Mouse (Mus musculus) hindbrain, embryonic 10.5 days (tissue): Measurements from ENCODE around the gene Ngfr. TPM values are rescaled to one million over a fixed set of nuclear protein-coding genes. Genes with fewer than 3 reads are reported as not detected.

Experiments used
- DNase-seq: peaks from one replicate; pipeline ENCODE4 v3.0.0-alpha.2; 2017; ENCODE audit warnings: low spot score
- H3K27ac ChIP-seq: fragments of 300-500 bp; sonication (generic); 2 replicates; pipeline ENCODE4 v1.5.1; 2016; ENCODE audit warnings: mild to moderate bottlenecking, moderate library complexity
- H3K27me3 ChIP-seq: fragments of 300-500 bp; sonication (generic); 2 replicates; pipeline ENCODE4 v1.6.1; 2016; ENCODE audit warnings: mild to moderate bottlenecking; ENCODE audit not compliant: poor library complexity, insufficient read depth, severe bottlenecking
- H3K36me3 ChIP-seq: fragments of 300-500 bp; sonication (generic); 2 replicates; pipeline ENCODE4 v1.6.1; 2016; ENCODE audit warnings: mild to moderate bottlenecking, moderate library complexity
- H3K4me1 ChIP-seq: fragments of 300-500 bp; sonication (generic); replicated peaks from 2 replicates; pipeline ENCODE4 v1.6.1; 2016; ENCODE audit warnings: mild to moderate bottlenecking
- H3K4me3 ChIP-seq: fragments of 300-500 bp; sonication (generic); 2 replicates; pipeline ENCODE4 v1.5.1; 2016; ENCODE audit warnings: mild to moderate bottlenecking, moderate library complexity
- H3K9me3 ChIP-seq: fragments of 300-500 bp; sonication (generic); 2 replicates; pipeline ENCODE4 v1.6.1; 2016; ENCODE audit warnings: mild to moderate bottlenecking, moderate library complexity
- WGBS: fragments of 180-500 bp; shearing (Covaris S2); methylation state at CpG from one replicate; pipeline ENCODE4 v1.1.7; 2016; 5-methylcytosine and 5-hydroxymethylcytosine counted together
- polyA plus RNA-seq: library from polyadenylated mRNA; unstranded; fragments of >200 nt; fragmentation: Nextera tagmentation; extraction: Ambion mirVana; gene quantifications from 2 replicates; pipeline ENCODE4 v1.2.1, GENCODE M21; 2016

The Ngfr gene
- polyA plus RNA-seq, 1 experiment from 2014 or later, result 51.6 TPM

- peaks cover 39% of the 10 kb centered on the region for H3K27me3 ChIP-seq
- 7% methylated on average over 27 of the region's 27 CpGs for WGBS
These were observed 67.0 kb downstream of the Ngfr start for GRCm38 (mm10) chr11:95520456-95521072.

GRCm38 (mm10) chr11:95519996-95520395, 67.5 kb downstream of the Ngfr start:
- Histone ChIP-seq H3K27ac (peak overlapping the region; percentile 85), H3K9me3 (no peaks in the 10 kb centered on the region), H3K36me3 (no peaks in the 10 kb centered on the region), H3K27me3 (peaks cover 44% of the 10 kb centered on the region), H3K4me1 (peaks cover 64% of the 10 kb centered on the region), H3K4me3 (no peak overlapping the region)
- no peak for DNase-seq
- 53% methylated on average over 3 of the region's 3 CpGs for WGBS

More at GRCm38 (mm10) chr11:95520456-95521072, 67.0 kb downstream of the Ngfr start:
- Histone ChIP-seq H3K4me1 (peaks cover 61% of the 10 kb centered on the region), H3K9me3 (no peaks in the 10 kb centered on the region), H3K4me3 (peak overlapping the region; percentile 44), H3K36me3 (no peaks in the 10 kb centered on the region), H3K27ac (peak overlapping the region; percentile 85)
- peak; percentile 89 for DNase-seq

DNA sequence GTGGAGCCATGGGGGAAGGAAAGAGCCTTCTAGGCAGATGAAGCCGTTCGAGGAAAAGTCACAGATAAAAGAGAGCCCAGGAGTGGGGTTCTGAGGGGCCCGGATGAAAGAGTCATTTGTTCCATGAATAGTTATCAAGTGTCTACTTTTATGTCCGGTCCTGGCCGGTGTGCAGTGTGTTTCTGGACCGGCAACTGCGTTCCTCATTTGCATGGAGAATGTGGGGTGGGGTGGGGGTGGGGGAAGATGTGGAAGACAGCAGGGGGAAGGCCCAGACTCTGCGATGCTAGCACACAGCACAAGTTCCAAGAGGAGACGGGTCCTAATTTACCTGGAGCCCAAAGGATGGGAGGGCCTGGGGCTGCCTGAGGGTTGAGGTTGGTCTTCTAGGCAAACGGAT, 68.2 kb downstream of the Ngfr start:
- Histone ChIP-seq H3K27me3 (peaks cover 51% of the 10 kb centered on the region), H3K4me1 (peaks cover 67% of the 10 kb centered on the region), H3K27ac (peak overlapping the region; percentile 85), H3K4me3 (no peak overlapping the region), H3K9me3 (no peaks in the 10 kb centered on the region), H3K36me3 (no peaks in the 10 kb centered on the region)
- DNase-seq, result no peak
- 68% methylated on average over 10 of the region's 10 CpGs for WGBS

Other genes with a start within 250 kb of the Ngfr start
- 119 TPM in 2 replicates for gene Slc35b1, start 203.0 kb downstream of the Ngfr start, polyA plus RNA-seq
- gene Spop, start 173.7 kb downstream of the Ngfr start, polyA plus RNA-seq, result 143 and 167 TPM in 2 replicates
- 0.46 and 0.75 TPM in 2 replicates for gene Nxph3, start 73.2 kb downstream of the Ngfr start, polyA plus RNA-seq
- 222 and 248 TPM in 2 replicates for gene Phb, start 79.2 kb upstream of the Ngfr start, polyA plus RNA-seq
- 16.7 and 17.2 TPM in 2 replicates for gene Zfp652, start 124.9 kb upstream of the Ngfr start, polyA plus RNA-seq
- gene B130006D01Rik, start 135.9 kb upstream of the Ngfr start, polyA plus RNA-seq, result 1.1 and 1.4 TPM in 2 replicates
- gene Phospho1, start 236.8 kb upstream of the Ngfr start, polyA plus RNA-seq, result 0.42 and 0.86 TPM in 2 replicates
- gene Gngt2, start 249.5 kb upstream of the Ngfr start, polyA plus RNA-seq, result 7.9 and 8.4 TPM in 2 replicates